Mouse (Mus musculus): ENCODE measurements at regions not wholly inside any gene's neighbourhood (a gene's known extent, or its start where the extent isn't known, plus 50 kb on each side); places are given as distances from the start of the nearest gene placed in this dataset.
"Not testable (repeated sequence)": the region's sequence is repeated elsewhere in the genome, so short reads cannot be mapped to it uniquely, and the experiment has no call there.

DNA sequence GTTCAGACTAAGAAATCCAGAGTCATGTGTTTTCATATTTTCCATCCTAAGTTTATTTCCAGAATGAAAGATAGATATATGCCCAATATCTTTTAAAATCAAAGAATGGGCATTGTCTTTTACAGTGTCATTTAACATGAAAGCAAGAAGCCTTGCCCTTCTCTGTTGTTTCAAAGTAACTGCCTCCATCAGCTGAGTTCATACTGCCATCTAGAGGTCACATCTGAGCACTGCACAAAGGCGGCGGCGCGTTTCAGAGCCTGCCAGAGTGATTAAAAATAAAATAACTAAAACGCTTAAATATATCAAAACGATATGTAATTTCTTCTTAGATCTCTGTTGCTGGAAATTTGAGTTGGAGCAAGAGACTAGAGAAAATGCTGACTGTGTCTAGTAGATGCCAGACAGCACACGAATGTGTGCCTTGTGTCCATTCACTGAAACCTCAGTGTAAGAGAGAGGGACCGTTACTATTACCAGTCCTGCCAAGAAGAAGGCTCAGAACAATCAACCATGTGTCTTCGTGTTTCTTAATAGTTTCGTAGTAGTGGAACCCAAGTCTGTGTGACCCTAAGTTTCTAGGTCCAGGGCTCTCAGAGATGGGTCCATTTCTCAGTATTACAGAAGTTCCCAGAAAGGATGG, 123.0 kb upstream of the Daam1 start:
- DNase-seq (ENCODE audit: low spot score in 2 of 2): peak in 1 of 2 experiments; percentile 49

DNA sequence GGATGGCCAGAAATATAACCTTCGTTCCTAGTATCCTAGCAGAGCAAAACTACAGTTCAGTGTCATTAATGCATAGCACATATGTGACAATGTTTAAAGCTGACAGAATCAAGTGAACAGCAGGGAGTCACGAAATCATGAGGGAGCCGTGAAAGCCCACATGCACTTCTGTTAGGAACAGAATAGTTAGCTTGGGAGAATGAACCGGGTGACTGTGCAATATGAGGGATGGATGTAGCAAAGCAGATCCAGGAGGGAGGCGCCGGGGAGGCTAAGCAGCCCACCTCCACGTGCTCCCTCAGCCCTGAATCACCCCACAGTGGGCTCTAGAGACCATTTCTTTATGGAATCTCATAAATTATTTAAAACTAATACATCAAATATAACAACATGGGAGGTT, 116.3 kb upstream of the Daam1 start:
- peak; percentile 9 to 41 for DNase-seq (ENCODE audit: low spot score in 2 of 2)

DNA sequence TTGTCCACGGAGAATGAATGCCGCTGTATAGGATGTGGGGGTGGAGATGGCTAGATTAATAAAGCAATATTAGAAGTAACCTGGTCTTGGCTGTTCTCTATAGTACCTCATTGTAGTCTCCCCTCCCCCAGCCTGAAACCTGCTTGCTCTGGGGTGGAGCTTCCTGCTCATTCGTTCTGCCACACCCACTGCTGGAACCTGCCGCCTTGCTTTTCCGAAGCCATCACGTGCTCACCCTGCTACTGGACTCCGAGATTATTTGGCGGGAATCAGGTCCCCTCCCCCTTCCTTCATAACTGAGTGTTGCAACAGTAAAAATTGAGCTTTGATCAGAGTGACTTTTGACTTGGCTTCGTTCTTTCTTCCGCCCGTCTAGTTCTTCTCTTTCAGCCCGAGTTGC, 112.5 kb upstream of the Daam1 start:
- DNase-seq (ENCODE audit: low spot score in 2 of 2): not testable (repeated sequence)

DNA sequence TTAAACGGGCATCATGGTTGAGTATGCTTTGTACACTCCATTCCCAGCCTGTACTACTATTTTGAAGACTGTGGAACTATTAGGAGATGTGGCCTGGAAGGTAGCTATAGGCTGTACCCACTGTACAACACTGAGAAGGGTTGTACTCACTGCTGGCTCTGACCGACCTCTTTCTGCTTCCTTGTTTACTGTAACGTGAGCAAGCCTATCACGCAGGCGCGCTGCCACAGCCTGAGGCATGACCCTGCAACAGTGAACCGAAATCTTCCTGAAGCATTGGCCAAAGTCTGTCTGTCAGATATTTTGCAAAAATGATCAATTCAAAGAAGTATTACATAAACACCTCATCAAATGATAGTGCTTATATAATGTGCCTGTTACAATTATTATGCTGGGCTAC, 112.0 kb upstream of the Daam1 start:
- no peak for DNase-seq (ENCODE audit: low spot score in 2 of 2)

DNA sequence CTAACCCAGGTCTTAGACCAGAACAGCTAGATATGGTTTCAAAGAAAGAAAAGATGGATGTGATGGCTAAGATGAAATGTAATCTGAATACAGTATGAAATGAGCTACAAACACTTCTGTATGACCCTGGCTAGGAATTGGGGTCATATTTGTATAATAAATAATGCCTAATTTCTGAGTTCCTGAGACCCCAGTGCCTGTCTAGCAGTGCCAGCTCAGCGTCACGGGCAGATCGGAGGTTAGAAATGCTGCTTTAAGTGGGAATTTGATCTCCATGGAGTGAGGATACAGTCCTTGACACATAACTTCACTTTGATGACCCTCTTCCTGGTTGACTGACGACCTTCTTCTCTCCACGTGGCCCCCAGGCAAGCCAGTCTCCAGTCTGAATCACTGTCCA, 105.7 kb upstream of the Daam1 start:
- DNase-seq (ENCODE audit: low spot score in 2 of 2): no peak

DNA sequence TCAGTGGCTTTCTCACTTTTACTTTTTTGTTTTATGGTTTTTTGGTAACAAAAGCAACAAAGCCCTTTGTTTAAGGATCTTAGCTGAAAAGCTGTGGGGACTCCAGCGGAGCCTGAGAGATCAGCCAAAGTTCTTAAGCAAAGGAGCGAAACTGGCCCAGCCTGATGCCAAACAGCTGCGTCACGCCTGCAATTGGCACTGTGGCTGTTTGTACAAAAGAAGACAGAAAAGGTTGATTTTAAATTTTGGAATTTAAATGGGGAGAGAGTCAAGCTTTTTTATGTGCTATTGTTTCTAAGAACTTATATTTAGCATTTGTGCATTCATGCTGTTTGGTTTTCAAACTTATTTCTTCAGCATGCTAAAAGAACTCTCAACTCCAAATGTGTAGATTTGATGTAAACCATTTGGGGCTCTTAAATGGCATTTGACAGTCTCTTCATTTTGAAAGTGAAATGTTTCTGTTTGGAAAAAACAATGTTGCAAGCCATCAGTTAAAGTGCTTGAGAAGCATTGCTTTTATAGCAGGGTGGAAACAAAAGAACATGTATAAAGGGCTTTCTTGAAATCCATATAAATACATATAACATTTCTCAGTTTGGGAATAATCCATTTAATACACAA, 105.1 kb upstream of the Daam1 start:
- DNase-seq (ENCODE audit: low spot score in 2 of 2): no peak

DNA sequence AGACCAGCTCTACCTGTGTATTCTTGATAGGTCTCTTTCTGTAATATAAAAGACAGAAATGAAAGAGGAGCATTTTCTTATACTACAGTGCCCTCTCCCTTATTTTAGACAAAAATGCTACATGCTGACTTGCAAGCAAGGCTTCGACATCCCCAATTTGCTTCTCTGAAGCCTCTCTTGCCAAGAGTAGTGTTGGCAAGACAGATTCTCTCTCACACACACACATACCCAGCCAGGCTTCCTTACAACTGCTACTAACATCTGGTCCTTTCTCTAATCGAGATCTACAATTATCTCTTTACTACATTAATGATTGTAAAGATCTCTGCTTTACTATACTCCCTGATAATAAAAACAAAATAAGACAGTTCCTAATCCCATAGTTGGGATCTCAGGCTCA, 87.5 kb upstream of the Daam1 start:
- DNase-seq (ENCODE audit: low spot score in 2 of 2): no peak

DNA sequence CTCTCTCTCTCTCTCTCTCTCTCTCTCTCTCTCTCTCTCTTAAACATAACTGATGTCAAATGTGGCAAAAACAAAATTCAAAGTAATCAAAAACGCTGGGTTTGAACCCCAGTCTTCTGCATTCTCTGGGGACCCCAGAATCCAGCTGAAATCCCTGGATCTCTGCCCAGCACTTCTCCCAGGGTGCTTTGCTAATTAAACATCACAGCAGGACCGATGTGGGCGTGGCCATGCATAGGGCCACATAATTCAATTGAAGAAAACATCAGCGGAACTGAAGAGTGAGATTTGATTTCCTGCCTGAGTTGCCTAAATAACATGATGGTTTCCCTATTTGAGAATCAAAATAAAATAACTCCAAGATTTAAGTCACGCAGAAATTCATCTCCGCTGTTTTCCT, 84.9 kb upstream of the Daam1 start:
- DNase-seq (ENCODE audit: low spot score in 2 of 2): no peak

DNA sequence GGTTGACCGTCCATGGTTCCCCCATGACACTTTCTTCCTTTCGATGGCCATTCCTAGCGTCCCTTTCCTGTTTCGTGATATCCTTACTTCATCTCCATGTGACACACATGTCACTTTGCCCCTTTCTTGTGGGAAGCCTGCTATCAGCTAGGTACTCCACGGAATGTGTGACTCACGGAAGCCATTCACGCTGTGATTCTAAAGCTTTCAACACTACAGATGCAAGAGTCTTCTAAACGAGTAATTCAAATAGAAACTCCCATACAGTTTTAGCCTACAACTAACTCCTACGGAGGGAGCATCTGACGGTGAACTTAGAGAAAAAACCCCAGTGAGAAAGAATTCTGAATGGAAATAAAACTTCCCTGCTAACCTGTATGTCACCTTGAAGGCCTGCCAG, 83.5 kb upstream of the Daam1 start:
- no peak for DNase-seq (ENCODE audit: low spot score in 2 of 2)

DNA sequence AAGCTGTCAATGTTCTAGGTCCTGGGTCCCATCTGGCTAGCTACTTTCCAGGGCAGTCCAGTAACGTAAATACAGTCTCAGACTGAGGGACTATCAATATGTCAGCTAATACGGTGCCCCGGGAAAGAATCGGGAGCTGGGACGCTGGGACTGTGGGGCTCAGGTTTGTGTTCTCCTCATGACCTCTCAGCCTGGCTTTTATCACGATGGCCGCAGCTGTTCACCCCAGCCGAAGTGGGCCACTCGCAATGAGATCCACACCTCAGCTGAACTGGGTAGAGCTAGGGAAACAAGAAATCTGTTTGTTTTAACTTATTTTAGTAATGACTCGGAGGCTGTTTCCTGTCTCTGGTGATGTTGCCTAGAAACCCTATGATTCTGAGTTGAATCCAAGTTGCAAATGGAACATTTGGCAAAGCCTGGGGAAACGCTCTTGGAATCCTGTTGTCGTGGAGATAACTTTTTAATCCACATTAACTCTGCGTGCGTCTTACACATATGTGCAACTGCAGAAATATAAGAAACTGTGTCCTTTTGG, 83.0 kb upstream of the Daam1 start:
- peak; percentile 38 to 48 for DNase-seq (ENCODE audit: low spot score in 2 of 2)

DNA sequence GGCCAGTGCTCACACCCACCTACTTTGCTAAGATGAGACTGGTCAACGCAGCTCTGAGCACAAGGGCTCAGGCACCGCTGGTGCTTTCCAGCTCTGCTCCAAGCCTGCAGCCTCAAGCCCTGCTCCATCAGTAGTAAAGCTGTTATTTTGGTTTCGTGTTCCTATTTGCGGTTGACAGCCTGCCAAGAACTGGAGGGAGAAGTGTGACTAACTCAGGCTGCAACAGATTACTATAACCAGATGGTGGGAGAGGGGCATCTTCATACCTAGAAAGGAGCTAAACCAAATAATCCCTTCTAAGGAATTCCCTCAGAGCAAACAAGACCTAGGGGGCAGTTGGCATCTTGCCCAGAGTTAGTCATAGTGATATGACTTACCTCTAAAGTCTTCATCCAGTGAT, 82.1 kb upstream of the Daam1 start:
- peak; percentile 66 to 87 for DNase-seq (ENCODE audit: low spot score in 2 of 2)

DNA sequence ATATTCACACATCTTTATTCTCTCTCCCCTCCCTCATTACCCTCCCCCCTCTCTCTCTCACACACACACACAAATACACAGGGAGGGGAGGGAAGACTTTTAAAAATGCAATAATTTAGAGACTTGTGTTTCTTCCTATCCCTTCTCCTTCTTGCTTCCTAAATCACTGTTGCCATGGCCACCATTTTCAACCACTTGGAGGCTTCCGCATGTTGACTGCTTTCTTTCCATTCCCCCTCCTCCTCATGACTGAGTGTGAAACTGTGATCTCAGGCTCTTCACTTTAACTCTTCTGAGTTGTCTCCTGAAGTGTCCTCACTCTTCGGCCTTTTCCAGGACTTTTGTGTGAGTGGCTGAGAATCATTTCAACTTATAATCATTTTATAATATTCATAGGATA, 81.2 kb upstream of the Daam1 start:
- peak; percentile 9 to 24 for DNase-seq (ENCODE audit: low spot score in 2 of 2)

DNA sequence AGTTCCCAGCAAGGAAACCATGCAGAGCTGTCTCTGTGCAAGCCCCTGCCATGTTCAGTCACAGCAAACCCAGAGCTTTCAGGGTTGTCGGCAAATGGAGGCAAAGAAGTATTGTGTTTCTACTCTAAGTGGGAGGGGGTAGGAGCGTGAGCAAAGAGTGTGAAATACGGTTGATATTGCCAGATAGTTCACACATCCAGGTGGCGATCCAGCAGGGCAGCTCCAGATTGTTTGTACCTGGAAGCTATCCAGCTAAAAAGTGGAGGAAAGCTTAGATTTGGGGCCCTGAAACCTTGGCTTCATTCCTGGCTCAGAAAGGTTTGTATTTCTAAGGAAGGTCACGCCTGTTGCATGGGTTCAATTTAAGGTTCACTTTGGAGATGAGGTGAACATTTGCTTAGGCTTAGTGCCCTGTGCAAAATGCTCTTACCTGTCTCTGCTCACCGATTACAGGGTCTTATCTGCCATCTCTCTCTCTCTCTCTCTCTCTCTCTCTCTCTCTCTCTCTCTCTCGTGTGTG, 78.1 kb upstream of the Daam1 start:
- no peak for DNase-seq (ENCODE audit: low spot score in 2 of 2)

DNA sequence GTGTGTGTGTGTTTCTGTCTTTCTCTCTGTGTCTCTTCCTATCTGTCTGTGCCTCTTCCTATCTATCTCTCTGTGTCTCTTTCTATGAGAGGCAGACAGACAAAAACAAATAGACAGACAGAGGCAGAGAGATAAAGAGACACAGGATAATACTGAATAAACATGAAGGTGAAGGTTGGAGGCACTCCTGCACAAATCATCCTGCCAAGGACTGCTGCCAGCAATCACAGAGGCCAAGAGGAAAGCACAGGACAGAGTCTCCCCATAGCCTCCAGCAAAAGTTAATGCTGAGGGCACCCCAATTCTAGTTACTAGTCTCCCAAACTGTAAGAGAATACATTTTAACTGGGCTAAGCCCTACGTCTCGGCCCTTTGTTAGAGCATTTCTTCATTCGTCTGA, 77.6 kb upstream of the Daam1 start:
- DNase-seq (ENCODE audit: low spot score in 2 of 2): no peak

DNA sequence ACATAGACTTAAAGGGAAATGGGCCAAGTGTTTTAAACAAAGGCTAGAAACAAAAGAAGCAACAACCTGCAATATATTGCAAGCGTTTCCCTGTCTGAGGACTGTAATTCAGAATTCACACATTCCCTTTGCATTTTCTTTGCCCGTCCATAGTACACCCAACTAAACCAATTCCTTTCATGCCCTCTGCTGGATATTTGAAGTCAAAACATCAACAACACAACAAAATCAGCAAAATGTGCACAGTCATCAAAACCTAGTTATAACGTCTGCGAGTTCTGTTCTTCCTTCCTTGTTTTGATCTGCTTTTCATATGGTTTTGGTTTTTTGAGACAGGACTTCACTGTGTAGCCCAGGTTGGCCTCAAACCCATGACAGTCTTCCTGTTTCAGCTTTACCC, 67.7 kb upstream of the Daam1 start:
- no peak for DNase-seq (ENCODE audit: low spot score in 2 of 2)

DNA sequence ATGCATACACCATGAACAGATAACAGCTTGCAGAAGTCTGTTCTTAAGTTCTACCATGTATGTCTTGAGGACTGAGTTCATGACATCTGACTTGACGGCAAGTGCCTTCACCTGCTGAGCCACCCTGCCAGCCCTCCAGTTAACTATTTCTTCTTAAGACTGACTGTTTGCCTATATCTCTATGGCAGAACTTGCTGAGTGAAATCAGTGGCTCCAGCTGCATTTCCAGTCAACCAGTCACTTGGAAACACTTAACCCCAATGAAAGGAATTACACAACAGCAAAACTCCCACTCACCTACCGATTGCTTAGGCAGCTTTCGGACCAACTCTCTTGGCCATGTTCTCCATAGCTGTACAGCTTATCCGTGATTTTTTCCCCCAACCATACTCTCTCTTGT, 64.8 kb upstream of the Daam1 start:
- DNase-seq (ENCODE audit: low spot score in 2 of 2): no peak

DNA sequence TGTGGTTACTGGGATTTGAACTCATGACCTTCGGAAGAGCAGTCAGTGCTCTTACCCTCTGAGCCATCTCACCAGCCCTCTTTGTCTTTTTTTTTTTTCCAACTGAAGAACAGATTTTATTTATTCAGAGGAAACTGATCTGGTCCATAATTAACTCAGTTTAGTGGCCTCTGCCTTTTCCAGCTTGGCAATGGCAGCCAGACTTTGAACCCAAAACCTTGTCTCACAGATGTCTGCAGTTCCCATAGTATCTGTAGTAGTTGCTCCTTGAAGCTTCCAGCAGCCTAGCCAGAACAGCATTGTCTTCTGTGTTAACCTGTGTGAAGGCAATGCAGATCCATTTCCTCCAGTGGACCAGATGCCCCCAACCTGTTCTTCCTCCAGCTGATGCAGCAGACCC, 64.2 kb upstream of the Daam1 start:
- DNase-seq (ENCODE audit: low spot score in 2 of 2): no peak

DNA sequence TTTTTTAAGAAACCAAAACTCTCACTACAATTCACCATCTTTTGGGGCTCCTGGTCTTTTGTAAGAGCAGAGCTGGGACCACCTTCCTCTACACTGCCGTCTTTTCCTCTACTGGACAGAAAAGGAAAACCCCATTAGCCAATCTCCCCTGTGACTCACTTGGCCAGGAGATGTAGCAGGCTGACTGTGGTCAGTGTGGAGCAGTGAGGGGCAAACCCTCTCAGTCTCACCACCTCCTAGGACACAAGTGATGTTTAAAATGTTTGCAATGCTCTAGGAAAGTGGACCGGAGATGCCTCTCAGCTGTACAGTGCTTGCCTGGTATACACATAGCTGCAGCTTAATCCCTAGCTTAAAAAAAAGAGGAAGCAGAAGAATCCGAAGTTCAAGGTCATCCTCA, 63.0 kb upstream of the Daam1 start:
- DNase-seq (ENCODE audit: low spot score in 2 of 2): no peak

DNA sequence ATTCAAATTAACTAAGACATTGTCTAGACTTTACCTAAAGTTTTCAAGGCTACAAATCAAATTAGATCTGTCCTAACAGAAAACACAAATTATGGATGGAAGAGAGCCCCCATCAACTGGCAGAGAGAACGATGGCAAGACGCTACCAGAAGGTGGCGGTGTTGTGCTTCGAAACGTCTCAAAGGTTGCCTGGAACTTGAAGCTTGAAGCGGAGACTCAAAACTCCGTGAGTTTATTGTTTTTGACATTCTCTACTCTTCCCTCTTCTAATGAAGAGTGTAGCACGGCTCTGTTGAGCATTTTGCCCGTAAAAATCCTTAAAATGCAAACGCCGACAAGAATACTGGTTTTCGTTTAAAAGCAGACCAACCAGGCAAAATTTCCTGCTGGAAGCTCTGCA, 62.4 kb upstream of the Daam1 start:
- DNase-seq (ENCODE audit: low spot score in 2 of 2): peak; percentile 39 to 49

DNA sequence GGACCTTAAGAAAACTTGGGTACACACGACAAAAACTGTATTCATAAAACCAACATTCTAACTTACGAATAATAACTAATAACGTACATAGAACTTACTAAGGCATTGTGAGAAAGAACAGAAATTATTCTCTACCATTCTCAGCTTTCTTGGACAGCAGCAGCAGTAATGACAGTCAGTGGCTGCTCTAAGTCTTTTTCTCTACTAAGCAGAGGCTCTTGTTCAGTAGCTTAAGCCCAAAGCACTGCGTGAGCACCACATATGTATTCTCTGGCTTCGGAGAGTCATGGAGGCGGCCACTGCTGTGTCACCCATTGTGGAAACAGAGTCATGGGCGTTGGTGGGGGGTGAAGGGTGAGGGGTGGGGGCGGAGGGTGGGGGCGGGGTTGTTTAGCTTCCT, 62.0 kb upstream of the Daam1 start:
- DNase-seq (ENCODE audit: low spot score in 2 of 2): no peak

DNA sequence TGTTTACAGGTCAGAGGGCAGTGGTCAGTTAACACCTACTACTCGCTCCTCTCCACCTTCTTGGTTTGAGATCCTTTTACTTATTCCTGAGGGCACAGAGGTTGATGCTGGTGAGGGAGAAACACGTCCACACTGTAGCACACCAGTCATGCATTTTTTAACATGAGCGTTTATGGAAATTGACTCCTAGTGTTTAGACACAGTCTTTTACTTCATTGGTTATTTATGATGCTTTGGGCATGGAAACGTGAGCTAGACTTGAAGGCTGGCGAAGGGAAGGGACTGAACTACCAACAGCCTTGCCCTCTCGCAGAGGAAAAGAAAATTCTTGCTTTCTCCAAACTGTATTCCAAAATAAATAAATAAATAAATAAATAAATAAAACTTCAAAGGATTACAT, 61.6 kb upstream of the Daam1 start:
- no peak for DNase-seq (ENCODE audit: low spot score in 2 of 2)

DNA sequence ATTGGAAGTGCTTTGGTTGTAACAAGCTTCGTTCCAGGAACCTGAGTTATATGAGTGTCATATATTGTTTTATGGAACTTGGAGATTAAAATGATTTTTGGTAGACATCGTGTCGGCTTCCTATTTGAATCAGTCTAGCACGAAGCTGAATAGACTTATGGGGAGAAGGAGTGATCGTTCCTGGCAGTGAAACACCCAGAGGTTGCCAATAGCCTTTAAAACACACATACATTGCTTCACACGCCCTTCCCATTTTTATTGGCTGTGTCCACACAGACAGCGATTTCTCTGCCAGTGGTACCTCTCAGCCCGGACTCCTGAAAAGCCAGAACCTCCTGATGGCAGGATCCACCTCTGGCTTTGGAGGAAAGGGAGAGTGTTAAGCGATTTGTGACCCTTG, 57.0 kb upstream of the Daam1 start:
- DNase-seq (ENCODE audit: low spot score in 2 of 2): no peak

DNA sequence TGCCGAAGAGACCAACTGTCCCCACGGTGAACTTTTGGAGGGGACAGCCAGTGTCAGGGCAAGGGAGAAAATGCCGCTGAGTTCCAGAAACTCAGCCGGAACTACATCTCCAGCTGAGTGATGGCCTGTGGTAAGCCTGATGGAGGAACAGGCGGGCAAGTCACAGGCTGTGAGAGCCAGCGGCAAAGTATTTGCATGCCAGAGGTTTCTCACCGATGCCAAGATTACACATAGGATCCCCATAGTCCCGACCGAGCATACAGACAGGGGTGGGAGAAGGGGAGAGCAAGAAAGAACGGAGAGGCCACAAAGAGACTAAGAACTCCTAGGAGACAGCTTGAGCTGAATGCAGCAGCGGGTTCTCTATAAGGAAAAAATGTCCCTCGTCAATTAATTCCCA, 55.8 kb upstream of the Daam1 start:
- no peak for DNase-seq (ENCODE audit: low spot score in 2 of 2)

DNA sequence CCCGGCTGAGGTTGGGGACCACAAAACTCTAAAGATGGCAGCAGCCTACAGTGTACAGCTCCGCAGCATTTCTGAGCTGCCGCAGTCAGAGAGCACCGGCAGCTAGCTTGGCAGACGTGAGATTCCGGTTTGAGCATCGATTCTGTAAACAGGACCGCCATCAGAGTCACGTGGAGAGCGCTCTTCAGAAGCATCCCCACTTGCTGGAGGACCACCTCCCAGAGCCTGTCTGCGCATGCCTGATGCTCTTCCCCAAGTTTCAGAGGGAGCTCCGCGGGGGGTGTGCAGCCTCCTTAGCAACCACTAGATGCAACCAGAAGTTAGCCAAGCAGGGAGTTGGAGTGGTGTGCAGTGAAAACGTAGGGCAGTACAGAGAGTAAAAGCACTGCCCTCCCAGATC, 52.7 kb upstream of the Daam1 start:
- peak; percentile 28 to 29 for DNase-seq (ENCODE audit: low spot score in 2 of 2)
